Mouse (Mus musculus): ENCODE results near the gene Ugcg. TPM values are rescaled to one million over a fixed set of nuclear protein-coding genes. Genes with fewer than 3 reads are reported as not detected.

Ugcg gene
- 25.9 and 26.6 TPM in 2 replicates for polyA plus RNA-seq (2014; fragmentation: Nextera tagmentation; extraction: Ambion mirVana)

DNA sequence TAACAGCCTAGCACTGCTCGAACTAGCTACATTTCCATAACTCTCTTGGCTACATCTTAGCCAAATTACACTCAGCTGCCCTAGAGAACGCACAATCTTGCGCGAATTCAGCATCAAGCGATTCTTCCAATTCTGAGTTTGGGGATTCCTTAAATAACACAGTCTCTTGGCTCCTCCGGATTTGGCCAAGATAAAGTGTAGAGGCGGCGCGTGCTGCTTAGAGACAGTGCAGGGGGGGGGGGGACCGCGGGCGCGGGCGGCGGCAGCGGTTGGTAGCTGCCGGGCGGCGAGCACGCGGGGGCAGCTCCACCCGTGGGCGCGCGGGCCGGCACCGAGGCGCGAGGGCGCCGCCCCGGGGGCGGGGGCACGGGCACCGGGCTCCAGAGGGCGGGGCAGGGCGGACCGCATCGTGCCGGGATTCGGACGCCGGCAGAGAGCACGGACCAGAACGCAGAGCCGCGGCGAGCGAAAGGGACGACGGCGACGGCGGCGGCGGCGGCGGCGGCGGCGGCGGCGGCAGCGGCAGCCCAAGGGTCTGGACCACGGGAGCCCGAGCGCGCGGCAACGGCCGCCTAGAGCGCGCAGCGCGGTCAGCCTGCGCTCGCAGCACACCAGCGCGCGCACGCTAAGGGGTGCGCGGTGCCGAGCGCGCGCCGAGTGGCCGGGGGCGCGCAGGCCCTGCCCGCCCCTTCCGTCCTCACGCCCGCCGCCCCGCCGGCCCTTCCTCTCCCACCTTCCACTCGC lies at the start of gene Ugcg:
TSS of gene Ugcg (plus strand) at position 456 of the 744 bp plus-strand sequence.
- ATAC-seq (ENCODE audit: low read depth) = peak; percentile 91
- under 1% methylated on average over 47 of the region's 99 CpGs for WGBS
- Histone ChIP-seq H3K9ac (replicated peaks; ENCODE audit: low read depth, low read length) (peak within 1 kb of the TSS; percentile 93), H3K27me3 (ENCODE audit: control insufficient read depth, insufficient read depth, low read length) (no peaks in the 10 kb centered on the region), H3K36me3 (ENCODE audit: control insufficient read depth, insufficient read depth, low read length) (no peaks in the 10 kb centered on the region), H3K4me1 (ENCODE audit: control insufficient read depth, insufficient read depth, low read length) (peaks cover 7% of the 10 kb centered on the region; the same call in 1 of the 2 replicates), H3K4me3 (ENCODE audit: low read depth, low read length) (peak within 1 kb of the TSS; percentile 96), H3K9me3 (ENCODE audit: control insufficient read depth, low read length) (no peaks in the 10 kb centered on the region), H3K27ac (ENCODE audit: low read depth, low read length) (peak within 1 kb of the TSS; percentile 99), H3K4me2 (ENCODE audit: low read depth, low read length) (peak within 1 kb of the TSS; percentile 55)

DNA sequence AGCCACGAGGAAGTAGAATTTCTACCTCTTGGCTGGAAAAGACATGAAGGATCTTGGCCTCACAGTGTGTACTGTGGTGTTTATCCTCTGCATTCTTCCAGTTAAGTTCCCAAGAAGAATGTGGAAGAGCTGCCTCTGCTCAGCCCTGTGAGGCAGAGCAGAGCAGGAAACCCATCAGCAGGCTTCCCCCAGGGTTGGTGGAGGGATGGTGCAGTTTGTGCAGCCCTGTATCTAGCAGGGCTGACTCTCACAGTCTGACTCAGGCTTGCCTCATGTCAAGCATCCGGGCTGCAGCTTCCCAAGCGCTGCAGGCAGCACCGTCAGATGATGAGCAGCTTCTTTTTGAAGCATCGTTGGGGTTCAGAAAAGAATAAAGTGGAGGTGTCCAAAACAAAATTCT lies 40.0 kb upstream of the Ugcg start:
- H3K36me3 ChIP-seq (ENCODE audit: control insufficient read depth, insufficient read depth, low read length) = no peaks in the 10 kb centered on the region
- no peak overlapping the region for H3K9ac ChIP-seq (replicated peaks; ENCODE audit: low read depth, low read length)
- ATAC-seq (ENCODE audit: low read depth) = no peak
- no peaks in the 10 kb centered on the region for H3K4me1 ChIP-seq (ENCODE audit: control insufficient read depth, insufficient read depth, low read length)
- H3K4me2 ChIP-seq (ENCODE audit: low read depth, low read length) = no peak overlapping the region
- no peaks in the 10 kb centered on the region for H3K27me3 ChIP-seq (ENCODE audit: control insufficient read depth, insufficient read depth, low read length)
- H3K27ac ChIP-seq (ENCODE audit: low read depth, low read length) = no peak overlapping the region
- no peak overlapping the region for H3K4me3 ChIP-seq (ENCODE audit: low read depth, low read length)
- H3K9me3 ChIP-seq (ENCODE audit: control insufficient read depth, low read length) = no peaks in the 10 kb centered on the region
- 83% methylated on average over 5 of the region's 5 CpGs for WGBS

- whole genome bisulfite sequencing = 84% methylated on average over 5 of the region's 5 CpGs
- no peaks in the 10 kb centered on the region for H3K27me3 ChIP-seq (ENCODE audit: control insufficient read depth, insufficient read depth, low read length)
- H3K9me3 ChIP-seq (ENCODE audit: control insufficient read depth, low read length) = no peaks in the 10 kb centered on the region
- ATAC-seq (ENCODE audit: low read depth) = no peak
- H3K36me3 ChIP-seq (ENCODE audit: control insufficient read depth, insufficient read depth, low read length) = no peaks in the 10 kb centered on the region
- no peaks in the 10 kb centered on the region for H3K4me1 ChIP-seq (ENCODE audit: control insufficient read depth, insufficient read depth, low read length)
- H3K4me2 ChIP-seq (ENCODE audit: low read depth, low read length) = no peak overlapping the region
- H3K4me3 ChIP-seq (ENCODE audit: low read depth, low read length) = no peak overlapping the region
- H3K9ac ChIP-seq (replicated peaks; ENCODE audit: low read depth, low read length) = no peak overlapping the region
- H3K27ac ChIP-seq (ENCODE audit: low read depth, low read length) = no peak overlapping the region
Observed at GRCm38 (mm10) chr4:59150907-59151306, 38.1 kb upstream of the Ugcg start.

GRCm38 (mm10) chr4:59151953-59152352 lies 37.1 kb upstream of the Ugcg start:
- no peaks in the 10 kb centered on the region for H3K9me3 ChIP-seq (ENCODE audit: control insufficient read depth, low read length)
- no peak overlapping the region for H3K9ac ChIP-seq (replicated peaks; ENCODE audit: low read depth, low read length)
- H3K36me3 ChIP-seq (ENCODE audit: control insufficient read depth, insufficient read depth, low read length) = no peaks in the 10 kb centered on the region
- no peaks in the 10 kb centered on the region for H3K27me3 ChIP-seq (ENCODE audit: control insufficient read depth, insufficient read depth, low read length)
- no peaks in the 10 kb centered on the region for H3K4me1 ChIP-seq (ENCODE audit: control insufficient read depth, insufficient read depth, low read length)
- no peak overlapping the region for H3K4me3 ChIP-seq (ENCODE audit: low read depth, low read length)
- WGBS = 83% methylated on average over 1 of the region's 1 CpGs
- H3K27ac ChIP-seq (ENCODE audit: low read depth, low read length) = no peak overlapping the region
- no peak overlapping the region for H3K4me2 ChIP-seq (ENCODE audit: low read depth, low read length)
- no peak for ATAC-seq (ENCODE audit: low read depth)

- Histone ChIP-seq H3K27me3 (ENCODE audit: control insufficient read depth, insufficient read depth, low read length) (no peaks in the 10 kb centered on the region), H3K36me3 (ENCODE audit: control insufficient read depth, insufficient read depth, low read length) (no peaks in the 10 kb centered on the region), H3K4me1 (ENCODE audit: control insufficient read depth, insufficient read depth, low read length) (no peaks in the 10 kb centered on the region), H3K9me3 (ENCODE audit: control insufficient read depth, low read length) (no peaks in the 10 kb centered on the region), H3K4me3 (ENCODE audit: low read depth, low read length) (no peak overlapping the region), H3K27ac (ENCODE audit: low read depth, low read length) (no peak overlapping the region), H3K4me2 (ENCODE audit: low read depth, low read length) (no peak overlapping the region), H3K9ac (replicated peaks; ENCODE audit: low read depth, low read length) (no peak overlapping the region)
- ATAC-seq (ENCODE audit: low read depth) = no peak
- 81% methylated on average over 7 of the region's 7 CpGs for WGBS
Observed at GRCm38 (mm10) chr4:59156897-59157592, 32.0 kb upstream of the Ugcg start.

- Histone ChIP-seq H3K4me3 (ENCODE audit: low read depth, low read length) (no peak overlapping the region), H3K27me3 (ENCODE audit: control insufficient read depth, insufficient read depth, low read length) (no peaks in the 10 kb centered on the region), H3K4me1 (ENCODE audit: control insufficient read depth, insufficient read depth, low read length) (no peaks in the 10 kb centered on the region), H3K9ac (replicated peaks; ENCODE audit: low read depth, low read length) (no peak overlapping the region), H3K9me3 (ENCODE audit: control insufficient read depth, low read length) (no peaks in the 10 kb centered on the region), H3K27ac (ENCODE audit: low read depth, low read length) (no peak overlapping the region), H3K4me2 (ENCODE audit: low read depth, low read length) (no peak overlapping the region), H3K36me3 (ENCODE audit: control insufficient read depth, insufficient read depth, low read length) (no peaks in the 10 kb centered on the region)
- WGBS = 67% methylated on average over 2 of the region's 2 CpGs
- ATAC-seq (ENCODE audit: low read depth) = no peak
Observed at GRCm38 (mm10) chr4:59157654-59158053, 31.4 kb upstream of the Ugcg start.

- WGBS = 96% methylated on average over 5 of the region's 5 CpGs
- Histone ChIP-seq H3K9me3 (ENCODE audit: control insufficient read depth, low read length) (no peaks in the 10 kb centered on the region), H3K27me3 (ENCODE audit: control insufficient read depth, insufficient read depth, low read length) (no peaks in the 10 kb centered on the region), H3K4me3 (ENCODE audit: low read depth, low read length) (no peak overlapping the region), H3K9ac (replicated peaks; ENCODE audit: low read depth, low read length) (no peak overlapping the region), H3K4me1 (ENCODE audit: control insufficient read depth, insufficient read depth, low read length) (no peaks in the 10 kb centered on the region), H3K4me2 (ENCODE audit: low read depth, low read length) (no peak overlapping the region), H3K27ac (ENCODE audit: low read depth, low read length) (no peak overlapping the region), H3K36me3 (ENCODE audit: control insufficient read depth, insufficient read depth, low read length) (no peaks in the 10 kb centered on the region)
- ATAC-seq (ENCODE audit: low read depth) = no peak
Observed at GRCm38 (mm10) chr4:59160289-59160688, 28.8 kb upstream of the Ugcg start.

GRCm38 (mm10) chr4:59160959-59161670 lies 27.9 kb upstream of the Ugcg start:
- H3K4me2 ChIP-seq (ENCODE audit: low read depth, low read length) = no peak overlapping the region
- 83% methylated on average over 8 of the region's 8 CpGs for WGBS
- H3K4me1 ChIP-seq (ENCODE audit: control insufficient read depth, insufficient read depth, low read length) = no peaks in the 10 kb centered on the region
- no peak overlapping the region for H3K9ac ChIP-seq (replicated peaks; ENCODE audit: low read depth, low read length)
- no peaks in the 10 kb centered on the region for H3K36me3 ChIP-seq (ENCODE audit: control insufficient read depth, insufficient read depth, low read length)
- H3K4me3 ChIP-seq (ENCODE audit: low read depth, low read length) = no peak overlapping the region
- no peak for ATAC-seq (ENCODE audit: low read depth)
- no peaks in the 10 kb centered on the region for H3K9me3 ChIP-seq (ENCODE audit: control insufficient read depth, low read length)
- no peak overlapping the region for H3K27ac ChIP-seq (ENCODE audit: low read depth, low read length)
- H3K27me3 ChIP-seq (ENCODE audit: control insufficient read depth, insufficient read depth, low read length) = no peaks in the 10 kb centered on the region

GRCm38 (mm10) chr4:59164034-59164433 lies 25.0 kb upstream of the Ugcg start:
- Histone ChIP-seq H3K9me3 (ENCODE audit: control insufficient read depth, low read length) (no peaks in the 10 kb centered on the region), H3K4me2 (ENCODE audit: low read depth, low read length) (no peak overlapping the region), H3K9ac (replicated peaks; ENCODE audit: low read depth, low read length) (no peak overlapping the region), H3K27ac (ENCODE audit: low read depth, low read length) (no peak overlapping the region), H3K4me3 (ENCODE audit: low read depth, low read length) (no peak overlapping the region), H3K27me3 (ENCODE audit: control insufficient read depth, insufficient read depth, low read length) (no peaks in the 10 kb centered on the region), H3K36me3 (ENCODE audit: control insufficient read depth, insufficient read depth, low read length) (no peaks in the 10 kb centered on the region), H3K4me1 (ENCODE audit: control insufficient read depth, insufficient read depth, low read length) (no peaks in the 10 kb centered on the region)
- 80% methylated on average over 2 of the region's 2 CpGs for WGBS
- no peak for ATAC-seq (ENCODE audit: low read depth)

All from neural tube, embryonic 14.5 days (tissue).